Mouse (Mus musculus): ENCODE data around the gene Hal.

DNA sequence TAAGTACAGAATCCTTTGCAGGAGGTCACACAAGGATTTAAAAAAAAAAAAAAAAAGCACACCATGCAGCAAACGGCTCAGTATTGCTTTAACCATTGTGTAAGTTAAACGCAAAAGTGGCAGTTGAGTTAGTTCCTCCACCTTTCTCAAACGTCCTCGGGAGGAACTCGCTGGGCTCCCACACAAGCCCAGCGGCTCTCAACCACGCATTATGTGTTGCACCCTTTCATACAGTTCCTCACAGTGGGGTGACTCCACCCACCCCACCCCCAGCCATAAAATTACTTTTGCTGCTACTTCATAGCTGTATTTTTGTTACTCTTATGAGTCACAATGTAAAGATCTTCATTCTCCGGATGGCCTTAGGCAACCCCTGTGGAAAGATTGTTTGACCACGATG is 44.2 kb upstream of the Hal start:
- no peak for TF ChIP-seq POLR2A (IDR thresholded peaks at IDR 0.05; ENCODE audit: insufficient read depth, low read depth, low read length)
- TF ChIP-seq CTCF (IDR thresholded peaks at IDR 0.05; ENCODE audit: insufficient read depth, low read depth, low read length): no peak

Data from olfactory bulb, adult 2 months (tissue).